Mouse (Mus musculus) lung, postnatal 10 days (tissue): ENCODE data around the gene Ripor2.

Source experiments
- DNase-seq: peaks from one replicate; pipeline ENCODE4 v3.0.0; 2021

Gene Ripor2

GRCm38 (mm10) chr13:24776146-24776844, 194.3 kb downstream of the Ripor2 start:
- DNase-seq: peak; percentile 75

GRCm38 (mm10) chr13:24778026-24778425, 196.0 kb downstream of the Ripor2 start:
- no peak for DNase-seq

- no peak for DNase-seq
Measured at GRCm38 (mm10) chr13:24778706-24779380, 196.9 kb downstream of the Ripor2 start.

- DNase-seq: peak; percentile 43
Measured at GRCm38 (mm10) chr13:24781916-24782315, 199.9 kb downstream of the Ripor2 start.
